Mouse (Mus musculus) liver (tissue): ENCODE measurements at regions not wholly inside any gene's neighbourhood (a gene's known extent, or its start where the extent isn't known, plus 50 kb on each side); places are given as distances from the start of the nearest gene placed in this dataset.
A peak's percentile ranks its signal among the peaks of the same experiment; 100 is the strongest.

ENCODE experiments used
- DNase-seq: peaks from one replicate; pipeline ENCODE4 v3.0.0-alpha.2; 2020; ENCODE audit warnings: mixed read lengths

DNA sequence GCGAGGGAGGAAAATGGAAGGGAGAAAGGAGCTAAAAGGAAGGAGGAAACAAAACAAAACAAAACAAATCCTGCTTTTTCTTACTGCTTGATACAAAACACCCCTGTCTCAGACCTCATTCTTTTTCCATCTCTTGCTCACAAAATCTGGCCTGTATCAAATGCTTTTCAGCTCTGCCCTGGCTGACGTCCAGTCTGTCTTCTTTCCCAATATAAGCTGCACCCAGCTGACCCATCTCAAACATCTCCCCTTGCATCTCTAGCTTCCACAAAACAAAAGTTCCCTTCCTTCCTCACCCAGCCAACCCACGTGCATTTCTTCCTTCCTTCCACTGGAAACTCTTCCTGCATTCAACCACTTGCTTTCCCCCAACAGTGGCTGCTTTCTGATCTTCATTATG lies 183.1 kb upstream of the Usp25 start:
- no peak for DNase-seq

- DNase-seq = no peak
Observed at GRCm38 (mm10) chr16:76827674-76828441, 185.6 kb upstream of the Usp25 start.

GRCm38 (mm10) chr16:76821261-76821660 lies 192.2 kb upstream of the Usp25 start:
- no peak for DNase-seq

GRCm38 (mm10) chr16:76816056-76816885 lies 197.2 kb upstream of the Usp25 start:
- no peak for DNase-seq

DNA sequence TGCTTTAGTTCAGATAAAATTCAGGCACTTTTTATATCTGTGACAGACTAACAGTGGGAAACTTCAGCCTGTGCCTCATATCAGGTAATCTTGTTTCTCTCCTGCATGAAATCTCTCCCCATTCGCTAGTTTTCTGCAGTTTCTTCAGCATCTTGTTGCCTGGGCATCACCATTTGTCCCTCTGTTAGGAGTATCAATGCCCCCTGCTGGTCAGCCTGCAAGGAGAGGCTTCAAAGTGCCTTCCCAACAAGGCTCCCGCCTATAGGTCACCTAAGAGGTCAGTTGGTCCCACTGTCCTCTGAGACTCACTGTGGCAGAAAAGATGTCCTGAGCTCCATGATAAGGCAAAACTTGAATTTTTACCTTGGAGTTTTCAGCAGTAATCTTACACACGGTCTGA lies 209.8 kb upstream of the Usp25 start:
- peak; percentile 49 for DNase-seq

DNA sequence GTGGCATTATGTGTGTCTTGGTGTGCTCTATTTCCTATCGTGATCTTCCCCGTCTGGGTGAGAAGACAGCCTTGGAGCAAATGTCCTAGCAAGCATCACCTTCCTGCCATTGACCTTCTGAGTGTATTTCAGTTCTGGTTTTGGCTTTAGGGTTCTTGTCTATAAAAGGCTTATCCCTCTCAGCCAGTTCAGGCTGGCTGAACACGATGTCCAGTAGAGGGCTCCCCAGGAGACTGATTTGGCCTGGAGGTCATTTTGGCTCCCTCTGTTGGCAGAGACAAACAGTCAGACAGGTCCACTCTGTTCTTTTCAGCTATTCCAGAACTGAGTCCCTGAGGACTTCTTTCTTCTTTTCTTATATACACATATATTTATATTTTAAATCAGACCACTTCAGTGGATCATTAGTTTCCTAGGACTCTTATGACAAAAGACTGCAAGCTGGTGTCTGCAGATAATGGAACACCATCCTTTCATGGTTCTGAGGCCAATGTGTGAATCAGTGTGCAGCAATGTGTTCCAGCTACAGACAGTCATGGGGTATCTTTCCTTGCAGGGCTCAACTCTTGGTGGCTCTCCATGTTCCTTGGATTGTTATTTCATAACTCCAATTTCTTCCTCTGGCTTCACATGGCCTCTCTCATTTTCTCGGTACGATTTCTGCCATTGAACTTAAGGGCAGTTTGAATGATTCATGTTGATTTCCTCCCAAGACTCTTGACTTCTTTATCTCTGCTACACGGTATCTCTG lies 226.9 kb upstream of the Usp25 start:
- DNase-seq = peak; percentile 39

DNA sequence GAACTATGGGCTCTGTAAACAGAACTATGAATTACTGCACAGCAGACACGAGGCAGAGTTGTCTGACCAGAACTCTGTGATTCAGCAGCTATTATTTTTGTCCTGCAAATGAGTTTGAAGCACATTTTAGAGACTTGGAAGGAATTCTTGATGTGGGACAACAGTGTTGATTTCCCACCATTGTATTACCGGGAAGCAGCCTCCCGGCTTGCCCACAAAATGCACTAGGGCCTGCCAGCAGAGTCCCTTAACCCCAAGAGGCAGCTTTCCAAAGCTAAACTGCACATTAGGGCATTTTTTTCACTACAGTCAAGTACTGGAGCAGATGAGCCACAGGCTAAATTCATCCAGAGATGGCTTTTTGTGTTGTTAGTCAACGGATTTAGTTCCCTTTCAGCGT lies 230.8 kb upstream of the Usp25 start:
- DNase-seq = no peak

- DNase-seq = no peak
Observed at GRCm38 (mm10) chr16:76775790-76776189, 237.7 kb upstream of the Usp25 start.

DNA sequence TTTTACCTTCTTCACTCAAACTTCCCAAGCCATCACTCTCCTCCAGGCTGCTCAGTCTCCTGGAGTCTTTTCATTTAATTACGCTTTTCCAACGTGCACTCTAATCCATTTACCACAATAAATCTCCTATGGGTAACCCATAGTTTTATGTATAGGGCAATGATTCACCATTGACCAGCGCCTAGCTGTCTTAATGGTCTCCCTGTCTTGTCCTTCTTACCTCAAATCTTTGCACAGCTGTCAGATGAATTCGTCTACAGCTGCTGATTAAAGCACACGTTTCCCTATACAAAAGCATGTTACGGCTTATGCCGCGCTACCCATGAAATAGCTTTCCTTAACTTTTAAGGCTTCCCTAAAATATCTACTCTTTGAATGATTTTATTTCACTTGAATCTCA lies 239.5 kb upstream of the Usp25 start:
- no peak for DNase-seq

DNA sequence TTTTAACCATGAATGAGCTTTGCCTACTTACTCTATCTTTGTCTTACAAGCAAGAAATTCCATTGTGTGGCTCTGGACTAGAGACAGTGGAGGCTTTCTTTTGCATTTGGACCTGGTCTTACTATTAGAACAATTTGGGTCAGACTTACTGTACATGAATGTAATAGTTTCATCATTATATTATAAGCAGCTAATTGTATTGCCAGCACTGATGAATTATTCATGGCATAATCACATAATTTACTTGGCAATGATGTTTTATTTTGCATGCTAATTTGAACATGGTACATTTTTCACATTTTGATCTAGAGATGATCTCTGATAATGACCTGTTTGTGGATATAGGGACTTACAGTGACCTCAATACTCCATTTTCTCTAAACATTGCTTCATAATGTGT lies 240.0 kb upstream of the Usp25 start:
- DNase-seq = no peak

DNA sequence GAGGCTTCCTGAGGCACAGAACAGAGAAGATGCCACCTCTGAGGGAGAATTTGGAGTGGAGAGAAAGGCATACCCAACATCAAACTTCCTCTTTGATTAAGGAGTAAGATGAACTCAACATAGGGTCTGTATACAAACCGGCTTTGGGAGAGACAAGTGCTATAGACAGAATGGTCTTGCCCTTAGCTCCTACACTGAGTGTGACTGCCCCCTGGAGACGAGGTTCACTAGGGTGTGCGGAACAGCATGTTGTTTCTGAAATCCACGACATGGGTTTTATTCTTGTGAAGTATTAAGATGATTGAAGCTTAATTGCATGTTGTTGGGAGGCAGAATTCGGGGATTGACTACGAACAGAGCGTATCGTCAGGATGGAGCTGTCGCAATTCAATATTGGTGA lies 244.9 kb upstream of the Usp25 start:
- DNase-seq = peak; percentile 39

- no peak for DNase-seq
Observed at GRCm38 (mm10) chr16:76766636-76767035, 246.9 kb upstream of the Usp25 start.

- DNase-seq = no peak
Observed at GRCm38 (mm10) chr16:76765536-76765935, 248.0 kb upstream of the Usp25 start.

- no peak for DNase-seq
Observed at GRCm38 (mm10) chr16:76764994-76765393, 248.5 kb upstream of the Usp25 start.

- DNase-seq = peak; percentile 13
Observed at GRCm38 (mm10) chr16:76762619-76763283, 250.8 kb upstream of the Usp25 start.

DNA sequence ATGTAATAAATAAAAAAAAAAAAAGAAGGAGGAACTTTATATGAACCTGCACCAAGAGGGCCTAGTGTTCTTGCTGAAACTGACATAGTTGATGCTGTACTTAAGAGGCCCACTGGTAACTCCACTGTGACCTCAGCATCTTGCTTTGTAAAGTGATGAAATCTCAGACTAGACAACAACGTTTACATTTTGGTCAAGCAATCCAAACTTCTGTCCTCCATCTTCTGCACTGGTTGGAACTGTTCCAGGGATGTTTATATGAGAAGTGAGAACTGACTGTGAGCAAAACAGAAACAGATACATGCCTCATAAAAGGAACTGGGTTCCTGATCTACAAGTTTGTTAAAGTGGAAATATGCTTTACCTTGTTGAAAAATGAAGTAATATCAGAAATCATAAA lies 251.7 kb upstream of the Usp25 start:
- no peak for DNase-seq

DNA sequence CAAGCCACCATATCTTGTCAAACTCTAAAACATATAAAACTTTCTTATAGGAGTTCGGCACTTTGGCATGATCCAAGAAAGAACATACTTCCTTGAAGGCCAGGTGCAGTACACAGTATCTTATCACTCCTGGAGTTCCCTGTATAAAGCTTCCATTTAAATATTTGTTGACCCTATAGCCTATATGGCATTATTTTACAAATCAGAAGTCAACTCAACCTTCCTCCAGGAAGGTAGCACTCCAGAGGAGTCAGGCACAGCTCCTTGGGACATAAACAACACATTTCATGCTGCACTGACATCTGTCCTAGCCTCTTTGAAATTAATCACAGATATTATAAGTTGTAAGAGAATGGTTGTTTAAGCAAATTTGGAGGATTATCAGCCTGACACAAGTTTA lies 252.5 kb upstream of the Usp25 start:
- no peak for DNase-seq

GRCm38 (mm10) chr16:76754871-76755270 lies 258.6 kb upstream of the Usp25 start:
- no peak for DNase-seq

DNA sequence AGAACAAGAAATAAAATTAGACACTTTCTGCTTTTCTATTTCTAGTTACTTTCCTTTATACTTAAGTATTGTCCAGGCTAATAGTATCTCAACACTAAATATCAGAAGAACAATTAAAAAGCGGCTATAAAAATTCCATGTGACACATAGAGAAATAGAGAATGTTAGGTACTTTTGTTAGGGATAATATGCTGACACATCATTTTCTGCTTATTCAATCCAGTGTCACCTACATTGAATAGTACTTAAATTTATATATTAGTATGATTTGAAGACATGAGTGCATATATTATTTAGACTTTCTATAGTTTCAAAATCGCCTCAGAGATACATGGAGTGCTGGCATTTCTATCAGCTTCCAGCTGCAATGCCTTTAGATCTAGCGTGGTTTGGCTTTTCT lies 267.1 kb upstream of the Usp25 start:
- no peak for DNase-seq

- no peak for DNase-seq
Observed at GRCm38 (mm10) chr16:76741141-76741540, 272.4 kb upstream of the Usp25 start.

GRCm38 (mm10) chr16:76725991-76726390 lies 287.5 kb upstream of the Usp25 start:
- no peak for DNase-seq

DNA sequence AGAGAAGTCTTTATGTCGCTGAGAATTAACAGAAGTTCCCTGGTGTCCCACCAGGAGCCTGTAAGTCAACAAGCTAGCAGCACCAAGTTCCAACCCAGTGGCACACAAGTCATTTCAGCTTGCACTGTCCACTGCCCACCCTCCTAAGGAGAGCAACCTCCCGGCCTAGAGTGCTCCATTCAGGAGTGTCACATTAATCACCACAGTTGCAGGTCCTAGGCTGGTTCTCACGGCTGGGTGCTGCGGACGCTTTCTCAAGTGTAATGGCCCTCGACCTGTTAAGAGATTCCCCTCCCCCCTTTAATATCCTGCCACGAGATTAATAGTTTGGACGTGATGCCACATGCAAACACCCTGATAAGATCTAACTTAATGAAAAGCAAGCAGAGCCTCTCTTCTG lies 288.2 kb upstream of the Usp25 start:
- no peak for DNase-seq

DNA sequence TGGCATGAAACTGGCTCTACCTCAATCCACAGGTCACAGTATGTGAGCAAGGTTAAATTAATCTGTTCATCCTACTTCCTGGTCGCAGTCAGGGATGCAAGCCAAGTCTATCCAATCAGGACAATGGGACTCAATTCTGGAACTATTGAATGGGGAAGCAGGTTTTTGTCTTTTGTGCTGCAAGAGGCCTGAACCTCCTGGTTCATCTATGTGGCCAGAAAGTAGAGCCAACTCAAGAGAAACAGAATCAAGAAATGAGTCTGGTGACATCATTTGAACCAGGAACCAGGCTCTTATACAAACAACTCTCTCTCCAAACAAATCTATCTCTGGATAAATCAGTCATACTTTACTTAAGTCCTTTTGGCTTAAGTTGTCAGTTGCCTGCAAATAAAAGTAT lies 294.7 kb upstream of the Usp25 start:
- no peak for DNase-seq
